Mouse (Mus musculus) hindbrain, embryonic 16.5 days (tissue): Measurements from ENCODE around the gene Paics. TPM values are rescaled to one million over a fixed set of nuclear protein-coding genes. Genes with fewer than 3 reads are reported as not detected.

ENCODE experiments used
- ATAC-seq: fragments of 200-750 bp; cut with Nextera tagmentation; 2 replicates; pipeline ENCODE4 v1.8.0; 2017; ENCODE audit warnings: moderate TSS enrichment, moderate library complexity
- H3K27ac ChIP-seq: fragments of 300-500 bp; sonication (generic); 2 replicates; pipeline ENCODE4 v1.5.1; 2014; ENCODE audit warnings: low read depth, mild to moderate bottlenecking, control low read depth, low read length, moderate library complexity
- H3K27me3 ChIP-seq: fragments of 300-500 bp; sonication (generic); replicated peaks from 2 replicates; pipeline ENCODE4 v1.6.1; 2014; ENCODE audit warnings: low read length; ENCODE audit not compliant: control insufficient read depth, insufficient read depth
- H3K36me3 ChIP-seq: fragments of 300-500 bp; sonication (generic); 2 replicates; pipeline ENCODE4 v1.6.1; 2014; ENCODE audit warnings: mild to moderate bottlenecking, low read length, moderate library complexity, mixed read lengths; ENCODE audit not compliant: control insufficient read depth, insufficient read depth
- H3K4me1 ChIP-seq: fragments of 300-500 bp; sonication (generic); 2 replicates; pipeline ENCODE4 v1.6.1; 2014; ENCODE audit warnings: low read depth, low read length; ENCODE audit not compliant: control insufficient read depth, insufficient read depth
- H3K4me2 ChIP-seq: fragments of 300-500 bp; sonication (generic); 2 replicates; pipeline ENCODE4 v1.6.1; 2014; ENCODE audit warnings: mild to moderate bottlenecking, low read length, control low read depth, moderate library complexity
- H3K4me3 ChIP-seq: fragments of 300-500 bp; sonication (generic); 2 replicates; pipeline ENCODE4 v1.5.1; 2014; ENCODE audit warnings: mild to moderate bottlenecking, low read length, control low read depth, moderate library complexity
- H3K9ac ChIP-seq: fragments of 300-500 bp; sonication (generic); 2 replicates; pipeline ENCODE4 v1.6.1; 2014; ENCODE audit warnings: low read depth, mild to moderate bottlenecking, control low read depth, low read length, moderate library complexity
- H3K9me3 ChIP-seq: fragments of 300-500 bp; sonication (generic); 2 replicates; pipeline ENCODE4 v1.6.1; 2014; ENCODE audit warnings: mild to moderate bottlenecking, low read length, moderate library complexity; ENCODE audit not compliant: control insufficient read depth
- WGBS: fragments of 180-500 bp; shearing (Covaris S2); extraction: QIAGEN DNeasy Blood & Tissue Kit; methylation state at CpG from one replicate; pipeline ENCODE4 v1.1.7; 2014; 5-methylcytosine and 5-hydroxymethylcytosine counted together
- polyA plus RNA-seq: library from polyadenylated mRNA; unstranded; fragments of >200 nt; fragmentation: Nextera tagmentation; extraction: Ambion mirVana; gene quantifications from 2 replicates; pipeline ENCODE4 v1.2.1, GENCODE M21; 2015

Paics gene
- polyA plus RNA-seq, 1 experiment from 2014 or later, result 194 TPM

- H3K27me3 ChIP-seq, result no peaks in the 10 kb centered on the region
- 0 out of 2 replicates have a peak, but pooled peaks cover under 1% of the 10 kb centered on the region for H3K9me3 ChIP-seq
- WGBS, result 77% methylated on average over 13 of the region's 13 CpGs
- H3K9ac ChIP-seq, result no peak overlapping the region
- no peak overlapping the region for H3K4me3 ChIP-seq
- peaks cover 18% of the 10 kb centered on the region for H3K36me3 ChIP-seq
- ATAC-seq, result peak; percentile 69
- no peak overlapping the region for H3K4me2 ChIP-seq
- H3K27ac ChIP-seq, result no peak overlapping the region
- no peaks in the 10 kb centered on the region; the same call in 1 of the 2 replicates for H3K4me1 ChIP-seq
Observed at GRCm38 (mm10) chr5:76923428-76923827, 27.7 kb upstream of the Paics start.

GRCm38 (mm10) chr5:76924296-76924695 is 26.8 kb upstream of the Paics start:
- no peaks in the 10 kb centered on the region; the same call in 1 of the 2 replicates for H3K4me1 ChIP-seq
- ATAC-seq, result no peak
- H3K36me3 ChIP-seq, result peaks cover 18% of the 10 kb centered on the region
- no peak overlapping the region for H3K4me2 ChIP-seq
- 83% methylated on average over 1 of the region's 1 CpGs for WGBS
- no peaks in the 10 kb centered on the region for H3K27me3 ChIP-seq
- 0 out of 2 replicates have a peak, but pooled peaks cover 2% of the 10 kb centered on the region for H3K9me3 ChIP-seq
- no peak overlapping the region for H3K9ac ChIP-seq
- H3K27ac ChIP-seq, result no peak overlapping the region
- no peak overlapping the region for H3K4me3 ChIP-seq

- Histone ChIP-seq H3K4me2 (peak overlapping the region; percentile 5; the same call in 1 of the 2 replicates), H3K4me1 (no peaks in the 10 kb centered on the region; the same call in 1 of the 2 replicates), H3K36me3 (peaks cover 14% of the 10 kb centered on the region), H3K27me3 (no peaks in the 10 kb centered on the region), H3K9me3 (0 out of 2 replicates have a peak, but pooled peaks cover 2% of the 10 kb centered on the region), H3K27ac (0 out of 2 replicates have a peak overlapping the region, but pooled peaks have one; percentile 23), H3K4me3 (no peak overlapping the region), H3K9ac (no peak overlapping the region)
- WGBS, result 78% methylated on average over 16 of the region's 16 CpGs
- peak; percentile 61; the same call in 1 of the 2 replicates for ATAC-seq
Observed at GRCm38 (mm10) chr5:76928124-76928832, 22.8 kb upstream of the Paics start.

- H3K9ac ChIP-seq, result no peak overlapping the region
- no peak overlapping the region for H3K4me3 ChIP-seq
- no peak overlapping the region for H3K27ac ChIP-seq
- H3K4me1 ChIP-seq, result no peaks in the 10 kb centered on the region
- H3K36me3 ChIP-seq, result peaks cover 14% of the 10 kb centered on the region
- H3K4me2 ChIP-seq, result no peak overlapping the region
- WGBS, result 84% methylated on average over 7 of the region's 7 CpGs
- no peaks in the 10 kb centered on the region for H3K27me3 ChIP-seq
- no peak for ATAC-seq
- 0 out of 2 replicates have a peak, but pooled peaks cover 2% of the 10 kb centered on the region for H3K9me3 ChIP-seq
Observed at GRCm38 (mm10) chr5:76929180-76929877, 21.8 kb upstream of the Paics start.

DNA sequence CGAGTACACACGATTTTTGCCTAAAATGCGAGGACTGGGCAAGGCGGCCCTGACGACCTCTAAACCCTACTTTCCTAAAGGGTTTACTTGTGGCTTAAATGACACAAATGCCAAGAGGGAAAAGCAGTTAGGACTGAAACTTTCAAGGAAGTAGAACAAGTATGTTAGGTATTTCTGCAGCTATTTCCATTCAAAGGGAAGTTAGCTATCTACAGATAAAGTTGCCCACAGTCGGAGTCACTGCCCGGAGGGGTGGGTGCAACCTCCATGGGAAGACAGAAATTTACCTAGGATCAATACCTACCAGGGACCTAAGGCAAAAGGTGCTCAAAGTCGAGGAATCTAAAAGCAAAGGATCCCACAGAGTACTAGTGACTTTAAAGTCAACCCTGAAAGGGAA is 11.4 kb upstream of the Paics start:
- H3K9ac ChIP-seq, result no peak overlapping the region
- H3K4me1 ChIP-seq, result no peaks in the 10 kb centered on the region
- H3K4me3 ChIP-seq, result no peak overlapping the region
- H3K27ac ChIP-seq, result no peak overlapping the region
- H3K9me3 ChIP-seq, result no peaks in the 10 kb centered on the region
- WGBS, result 96% methylated on average over 8 of the region's 8 CpGs
- no peaks in the 10 kb centered on the region for H3K36me3 ChIP-seq
- no peak for ATAC-seq
- no peak overlapping the region for H3K4me2 ChIP-seq
- no peaks in the 10 kb centered on the region for H3K27me3 ChIP-seq

DNA sequence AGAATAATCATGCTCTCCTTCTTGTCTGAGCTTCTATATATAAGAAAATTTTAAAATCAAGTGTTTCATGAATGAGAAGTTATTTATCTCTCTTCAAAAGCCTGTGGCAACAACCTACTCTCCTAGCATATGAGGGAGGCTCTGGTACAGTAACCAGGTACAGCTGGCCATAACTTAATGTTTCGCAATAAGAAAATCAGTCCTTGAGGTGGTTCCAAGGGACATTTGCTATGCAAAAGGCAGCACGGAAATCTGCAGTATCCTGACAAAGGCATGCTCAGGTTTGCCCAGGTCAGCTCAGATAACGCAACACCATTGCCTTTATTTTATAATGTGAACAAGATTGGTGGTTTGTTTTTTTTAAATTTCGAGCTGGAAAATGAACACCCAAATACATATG is 9.1 kb upstream of the Paics start:
- H3K9ac ChIP-seq, result no peak overlapping the region

DNA sequence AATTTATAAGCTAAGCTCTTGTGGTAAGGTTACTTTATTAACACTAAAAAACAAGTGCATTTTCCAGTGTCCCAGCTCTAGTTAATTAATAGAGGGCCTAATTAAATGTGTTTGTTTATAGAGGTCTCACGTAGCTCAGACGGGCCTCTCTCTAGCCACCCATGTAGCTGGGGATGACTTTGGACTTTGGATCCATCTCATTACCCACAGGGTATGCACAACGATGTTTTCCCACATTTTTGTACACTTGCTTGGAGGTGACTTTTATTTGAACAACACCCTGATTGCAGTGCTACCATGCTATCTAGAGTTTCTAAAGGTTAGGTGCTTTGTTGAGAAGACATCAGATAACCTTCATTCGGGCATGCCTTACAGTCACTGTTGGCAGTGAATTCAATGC is 8.6 kb upstream of the Paics start:
- H3K9ac ChIP-seq, result no peak overlapping the region
- H3K4me2 ChIP-seq, result no peak overlapping the region
- WGBS, result 92% methylated on average over 4 of the region's 4 CpGs
- no peaks in the 10 kb centered on the region for H3K9me3 ChIP-seq
- no peaks in the 10 kb centered on the region for H3K4me1 ChIP-seq
- no peak overlapping the region for H3K4me3 ChIP-seq
- no peak for ATAC-seq
- no peaks in the 10 kb centered on the region for H3K36me3 ChIP-seq
- H3K27me3 ChIP-seq, result no peaks in the 10 kb centered on the region
- H3K27ac ChIP-seq, result no peak overlapping the region

More for the DNA sequence above, 9.1 kb upstream of the Paics start:
- Histone ChIP-seq H3K27me3 (no peaks in the 10 kb centered on the region), H3K4me3 (no peak overlapping the region), H3K36me3 (no peaks in the 10 kb centered on the region), H3K4me1 (no peaks in the 10 kb centered on the region), H3K27ac (no peak overlapping the region), H3K4me2 (no peak overlapping the region), H3K9me3 (no peaks in the 10 kb centered on the region)
- no peak for ATAC-seq
- WGBS, result 97% methylated on average over 4 of the region's 4 CpGs

DNA sequence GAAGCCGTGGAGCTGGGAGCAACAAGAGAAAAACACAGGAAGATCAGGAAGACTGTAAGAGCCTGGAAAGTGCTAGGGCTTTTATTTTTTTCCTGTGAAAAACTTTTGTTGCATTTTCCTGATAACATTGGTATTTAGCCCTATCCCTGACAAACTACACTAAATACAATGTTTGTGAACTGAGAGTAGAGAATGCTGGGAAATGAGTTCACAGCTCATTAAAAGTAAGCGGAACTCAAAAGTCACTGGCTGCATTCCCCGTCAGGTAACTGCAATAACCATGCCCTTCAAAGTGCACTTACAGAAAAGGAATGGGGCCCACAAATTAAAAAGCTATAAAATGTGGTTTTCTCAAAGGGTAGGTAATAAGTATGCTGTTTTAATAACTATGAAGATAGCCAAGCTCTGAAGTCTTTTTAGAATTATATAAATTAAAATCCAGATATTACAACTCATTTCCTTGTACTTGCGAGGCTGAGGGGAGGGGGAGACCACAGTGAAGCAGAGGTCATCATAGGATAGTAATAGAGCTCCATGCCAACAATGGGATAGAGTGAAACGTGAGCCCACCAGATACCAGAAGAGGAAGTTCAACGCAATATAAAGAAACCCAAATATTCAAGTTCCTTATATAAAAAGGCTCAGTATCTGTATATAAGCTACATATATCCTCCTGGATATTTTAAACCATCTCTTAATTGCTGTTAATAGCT is 6.0 kb upstream of the Paics start:
- H3K9ac ChIP-seq, result no peak overlapping the region
- peaks cover 6% of the 10 kb centered on the region for H3K4me1 ChIP-seq
- H3K9me3 ChIP-seq, result no peaks in the 10 kb centered on the region
- no peak overlapping the region for H3K4me2 ChIP-seq
- 76% methylated on average over 6 of the region's 6 CpGs for WGBS
- no peak overlapping the region for H3K27ac ChIP-seq
- ATAC-seq, result no peak
- no peaks in the 10 kb centered on the region for H3K27me3 ChIP-seq
- H3K36me3 ChIP-seq, result no peaks in the 10 kb centered on the region
- no peak overlapping the region for H3K4me3 ChIP-seq

- ATAC-seq, result no peak
- 72% methylated on average over 2 of the region's 2 CpGs for WGBS
- no peak overlapping the region for H3K4me2 ChIP-seq
Observed at GRCm38 (mm10) chr5:76945678-76946033, 5.5 kb upstream of the Paics start.

More at GRCm38 (mm10) chr5:76945678-76946033, 5.5 kb upstream of the Paics start:
- H3K9ac ChIP-seq, result no peak overlapping the region
- H3K4me1 ChIP-seq, result peaks cover 9% of the 10 kb centered on the region
- no peaks in the 10 kb centered on the region for H3K27me3 ChIP-seq
- H3K9me3 ChIP-seq, result no peaks in the 10 kb centered on the region
- no peaks in the 10 kb centered on the region for H3K36me3 ChIP-seq
- no peak overlapping the region for H3K4me3 ChIP-seq
- no peak overlapping the region for H3K27ac ChIP-seq
